Mouse (Mus musculus) thymus, postnatal 4 days (tissue): ENCODE results near the gene Acnat1.
"Not testable (repeated sequence)": the region's sequence is repeated elsewhere in the genome, so short reads cannot be mapped to it uniquely, and the experiment has no call there.

Experiments used
- DNase-seq: peaks from one replicate; pipeline ENCODE4 v3.0.0; 2021

Gene Acnat1

GRCm38 (mm10) chr4:49473435-49474100, at the start of gene Acnat1:
Gene Acnat1 (minus strand): TSS chr4:49473912.
- DNase-seq, result no peak

DNA sequence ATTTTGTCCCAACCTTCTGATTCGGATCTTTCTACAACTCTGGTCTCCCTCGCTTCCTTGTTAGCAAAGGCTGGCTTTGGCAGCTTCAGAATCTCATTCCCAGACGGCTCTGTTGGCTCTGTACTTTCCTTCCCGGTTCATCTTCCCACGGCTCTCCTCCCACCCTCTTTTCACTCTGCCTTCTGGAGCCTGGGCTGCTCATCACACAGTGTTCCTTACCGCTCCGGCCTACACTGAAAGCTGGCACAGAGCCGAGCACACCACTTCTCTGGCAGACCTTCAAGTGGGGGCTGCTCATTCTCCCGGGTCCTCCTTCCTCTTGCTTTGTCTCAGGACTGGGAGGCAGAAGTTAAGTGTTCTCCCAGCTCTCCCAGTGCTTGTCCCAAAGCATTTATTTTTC, 48.9 kb upstream of the Acnat1 start:
- peak; percentile 6 for DNase-seq

DNA sequence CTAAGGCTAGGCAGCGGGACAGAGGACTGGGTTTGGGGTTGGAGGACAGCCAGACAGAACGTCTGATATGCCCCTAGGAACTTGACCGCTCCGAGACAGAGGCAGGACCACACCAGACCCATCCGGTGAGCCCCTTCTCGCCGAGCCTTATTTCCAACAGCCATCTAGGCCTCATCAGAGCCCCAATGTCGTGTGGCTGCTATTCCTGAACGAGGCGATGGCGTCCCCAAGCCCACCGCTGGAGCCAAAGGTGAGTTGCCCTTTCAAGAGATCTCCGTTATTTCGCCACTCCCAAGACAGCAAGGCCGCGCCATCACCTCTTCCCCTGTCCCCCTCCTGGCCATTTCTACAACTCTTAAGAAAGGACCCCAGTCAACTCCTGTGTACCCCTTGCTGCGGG, 47.6 kb upstream of the Acnat1 start:
- DNase-seq, result no peak

DNA sequence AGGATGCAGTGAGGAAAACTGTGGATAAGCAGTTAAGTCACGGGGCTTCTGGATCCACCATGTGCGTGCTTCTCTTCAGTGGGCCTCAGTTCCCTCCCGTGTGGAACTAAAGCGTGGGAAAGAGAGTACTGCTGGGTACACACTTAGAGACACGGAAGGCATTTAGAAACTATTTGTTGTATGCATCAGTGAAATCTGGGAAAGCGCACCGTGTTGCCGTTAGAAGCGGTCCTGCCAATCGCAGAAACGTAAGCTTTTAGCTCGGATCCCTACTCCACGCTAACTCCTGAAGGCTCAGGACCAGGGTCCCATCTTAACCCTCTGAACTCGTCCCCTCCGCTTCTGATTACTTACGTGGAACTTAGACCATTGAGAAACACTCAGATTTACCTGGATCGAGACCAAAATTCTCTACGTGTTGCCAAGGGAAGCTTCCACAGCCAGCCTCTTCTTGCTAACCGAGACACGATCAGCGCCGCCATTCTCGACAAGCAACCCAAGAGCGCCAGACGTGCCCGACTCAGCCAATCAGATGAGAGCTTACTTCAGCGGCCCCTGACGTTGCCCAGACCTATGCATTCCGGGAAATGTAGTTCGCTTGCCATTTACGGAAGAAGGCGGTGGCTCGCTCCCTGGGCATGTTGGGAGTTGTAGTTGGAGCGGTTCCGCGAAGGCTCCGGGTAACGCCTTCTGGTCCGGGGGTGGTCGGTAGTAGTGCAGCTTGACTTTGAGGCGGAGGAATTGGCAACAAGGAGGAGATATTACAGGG, 47.0 kb upstream of the Acnat1 start, which contains the start of the genes Mrpl50 and Zfp189:
TSS of gene Mrpl50 (minus strand) at position 522 of the 769 bp plus-strand sequence.
TSS of gene Zfp189 (plus strand) at position 605 of the 769 bp plus-strand sequence.
- DNase-seq, result peak; percentile 88

GRCm38 (mm10) chr4:49519476-49519875, 45.8 kb upstream of the Acnat1 start:
- DNase-seq, result peak; percentile 13

DNA sequence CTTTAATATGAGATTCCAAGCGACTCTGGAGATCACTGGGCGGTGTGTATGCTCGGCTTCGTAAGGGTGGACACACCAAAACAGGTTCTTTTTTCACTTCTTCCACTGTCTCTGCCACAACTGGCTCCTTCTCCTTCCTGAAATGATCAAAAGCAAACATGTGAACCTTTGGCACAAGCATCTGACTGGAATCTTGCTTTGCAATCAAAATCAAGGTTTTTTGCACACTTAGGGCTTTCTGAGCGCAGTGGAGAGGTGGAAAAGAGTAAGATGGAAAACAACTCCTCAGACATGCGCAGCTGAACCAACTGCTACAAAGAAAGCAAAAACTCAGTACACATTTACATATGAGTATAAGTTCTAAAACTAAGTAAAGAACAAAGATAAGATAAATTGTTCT, 40.7 kb upstream of the Acnat1 start:
- DNase-seq, result no peak

GRCm38 (mm10) chr4:49512636-49513035, 38.9 kb upstream of the Acnat1 start:
- no peak for DNase-seq

- not testable (repeated sequence) for DNase-seq
Measured at GRCm38 (mm10) chr4:49510236-49510835, 36.6 kb upstream of the Acnat1 start.

- no peak for DNase-seq
Measured at GRCm38 (mm10) chr4:49509183-49509582, 35.5 kb upstream of the Acnat1 start.

- no peak for DNase-seq
Measured at GRCm38 (mm10) chr4:49506386-49506785, 32.7 kb upstream of the Acnat1 start, which contains the start of gene Baat. Gene Baat (minus strand): TSS chr4:49506557.

DNA sequence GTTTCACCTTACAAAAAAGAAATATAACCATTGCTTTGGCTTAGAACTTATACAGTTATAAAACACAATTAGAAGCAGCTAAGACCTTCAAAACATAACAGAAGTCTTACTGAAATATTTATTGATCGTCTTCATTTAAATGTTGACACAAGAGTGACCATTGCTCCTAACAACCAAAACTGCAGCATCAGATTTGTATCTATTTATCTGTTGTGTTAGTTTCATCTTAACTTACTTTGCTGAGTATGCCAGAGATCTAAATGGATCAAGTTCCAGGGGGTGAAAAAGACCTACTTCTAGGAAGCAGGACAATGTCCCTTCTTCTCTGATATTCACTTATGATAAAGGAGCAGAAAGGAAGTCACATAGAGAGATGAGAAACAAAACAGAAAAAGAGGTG, 29.9 kb upstream of the Acnat1 start:
- no peak for DNase-seq

DNA sequence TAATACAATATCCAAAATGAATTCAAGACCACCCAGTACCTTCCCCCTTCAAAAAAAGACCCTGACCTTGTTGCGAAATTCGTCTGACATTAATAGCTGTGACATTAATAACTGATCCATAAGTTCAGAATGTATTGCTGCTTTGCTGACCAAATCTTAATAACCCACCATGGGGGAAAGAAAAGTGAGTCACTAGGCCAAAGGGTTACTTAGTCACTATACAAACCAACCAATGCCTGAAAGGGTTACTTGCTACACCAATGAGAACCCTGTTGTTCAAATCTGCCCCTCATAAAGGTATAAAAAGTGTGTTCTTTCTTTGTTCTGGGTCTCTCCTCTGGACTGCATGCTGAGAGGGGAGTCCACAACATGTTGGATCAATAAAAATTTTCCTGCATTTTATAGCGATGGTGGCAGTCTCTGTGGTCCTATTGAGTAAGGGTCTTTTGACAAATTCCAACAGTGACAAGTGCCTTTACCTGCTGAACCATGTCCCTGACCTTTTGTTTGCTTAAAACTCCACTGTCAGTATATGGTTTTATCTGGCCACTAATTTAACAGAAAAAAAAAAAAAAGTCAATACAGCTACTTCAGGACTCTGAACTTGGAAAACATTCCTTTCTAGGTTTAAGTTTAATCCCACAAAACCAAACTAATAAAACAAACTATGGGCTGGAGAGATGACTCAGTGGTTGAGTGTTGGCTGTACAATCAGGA, 12.4 kb upstream of the Acnat1 start:
- DNase-seq, result not testable (repeated sequence)

- no peak for DNase-seq
Measured at GRCm38 (mm10) chr4:49485442-49485841, 11.7 kb upstream of the Acnat1 start.

GRCm38 (mm10) chr4:49480896-49481295, 7.2 kb upstream of the Acnat1 start:
- DNase-seq, result peak; percentile 54

- peak; percentile 21 for DNase-seq
Measured at GRCm38 (mm10) chr4:49480104-49480760, 6.5 kb upstream of the Acnat1 start.

DNA sequence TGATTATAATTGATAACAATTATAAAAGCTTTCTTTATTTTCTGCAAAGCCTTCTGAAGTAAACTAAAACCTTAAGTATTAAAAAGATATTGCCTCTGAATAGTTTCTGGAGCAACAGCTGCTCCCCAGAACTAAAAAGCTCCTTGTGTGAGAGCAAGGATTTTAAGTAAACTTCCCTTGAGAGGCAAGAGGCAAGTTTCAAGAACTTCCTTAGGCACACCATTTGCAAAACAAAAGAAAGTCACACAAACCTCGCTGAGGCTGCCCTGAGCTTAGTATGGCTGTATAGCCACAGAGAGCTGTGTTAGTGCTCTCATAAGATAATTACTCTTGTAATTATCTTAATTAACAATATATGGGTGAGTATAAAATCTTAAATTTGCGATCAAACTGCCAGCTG, 5.3 kb upstream of the Acnat1 start:
- not testable (repeated sequence) for DNase-seq

GRCm38 (mm10) chr4:49478118-49478877, 4.6 kb upstream of the Acnat1 start:
- DNase-seq, result peak; percentile 76

DNA sequence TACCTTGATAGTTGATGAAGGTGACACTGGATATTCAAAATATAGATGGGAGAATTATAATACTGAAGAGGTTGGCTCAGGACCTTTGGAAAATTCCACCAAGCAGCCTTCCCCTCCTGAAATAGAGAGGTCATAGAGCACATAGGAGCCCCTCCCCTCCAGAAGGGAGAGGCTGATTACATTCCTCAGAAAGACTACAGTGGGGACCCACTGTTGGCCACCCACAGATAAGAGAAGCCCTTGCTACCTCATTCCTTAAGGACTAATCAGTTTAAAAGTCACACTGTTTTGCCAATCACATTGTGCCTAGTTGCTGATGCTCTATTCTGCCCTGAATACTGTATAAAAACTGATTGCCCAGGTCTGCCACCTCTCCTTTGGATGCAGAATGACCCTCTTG, 871 bp upstream of the Acnat1 start:
- DNase-seq, result no peak

DNA sequence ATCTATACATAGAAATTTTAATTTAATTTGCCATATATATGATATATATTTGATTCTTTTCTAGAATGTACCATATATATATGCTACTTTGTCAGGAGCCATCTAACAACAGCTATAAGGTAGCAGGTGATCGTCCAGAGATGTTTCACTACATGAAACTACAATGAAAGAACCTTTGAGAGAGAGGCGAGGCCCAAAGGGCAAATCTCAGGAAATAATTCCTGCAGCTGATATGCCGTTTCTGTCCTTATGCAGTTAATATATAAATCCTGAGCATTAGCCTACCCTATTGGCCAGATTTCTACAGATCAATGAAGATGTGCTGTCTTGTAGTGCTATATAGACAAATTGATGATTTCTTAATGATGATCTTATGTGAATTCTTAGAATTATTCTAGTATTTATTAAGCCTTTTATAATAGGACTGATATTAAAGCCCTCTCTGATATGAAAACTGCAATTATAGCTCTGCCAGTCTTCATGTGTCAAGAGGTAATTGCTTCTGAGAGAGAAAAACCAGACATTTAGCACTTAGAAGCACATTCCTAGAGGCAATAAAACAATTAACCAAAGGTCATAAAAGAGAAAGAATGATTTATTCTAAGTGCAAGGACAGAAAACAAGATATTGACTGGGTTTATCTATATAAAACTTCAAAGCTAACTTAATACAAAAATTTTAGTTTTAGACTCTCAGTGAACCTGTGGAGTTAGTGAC, 4.1 kb downstream of the Acnat1 start:
- no peak for DNase-seq

GRCm38 (mm10) chr4:49467360-49467759, 6.4 kb downstream of the Acnat1 start:
- no peak for DNase-seq

GRCm38 (mm10) chr4:49456171-49456570, 17.5 kb downstream of the Acnat1 start:
- DNase-seq, result no peak
